10 mouse cellular contexts compared by ENCODE assay signal in genomic region chr1:182055122-182055521, GRCm38 (mm10). TPM values are rescaled to one million over a fixed set of nuclear protein-coding genes. Genes with fewer than 3 reads are reported as not detected.
DNase-seq lines count a peak whose midpoint lies in the region; ATAC-seq lines count a peak whose summit lies in the region.
"Had no signal": no experiment of that assay in that cellular context is flagged by ENCODE, and none has a peak within 500 bp of the region (broad histone marks: within the 10 kb centered on the region; RNA-seq: fewer than 3 reads in every experiment).

No protein-coding gene starts in this region.

- DNase-seq in kidney, postnatal 4 days: peak; percentile 16 to 42
- no peak for DNase-seq in kidney, adult 9 months
- DNase-seq in adrenal gland, postnatal 14 days: peak; percentile 65
- DNase-seq in skeletal muscle tissue, adult 2 months (ENCODE audit: low read depth, low spot score): peak; percentile 51
- DNase-seq in natural killer cell, adult 2 months (ENCODE audit: low spot score in 2 of 2): no peak
- DNase-seq in layer of hippocampus, adult 9-11 months: no peak

- ATAC-seq in erythroid progenitor cell, adult 5-6 weeks (replicated peaks; ENCODE audit: low FRiP score, poor library complexity, severe bottlenecking): 0 out of 2 replicates have a peak, but pooled peaks have one; percentile 25
- no peak for ATAC-seq in activated CD4-positive, CD25-positive, alpha-beta regulatory T cell, adult 4 months
- ATAC-seq: intestine, postnatal 0 days; lung, postnatal 0 days had no signal

RNA-seq across cellular contexts. Expression of gene Enah, which starts 35.3 kb away (rescaled TPM):
- 69.3 and 79.2 TPM in 2 replicates for total RNA-seq in adrenal gland, postnatal 14 days (2021)
- 0.84 TPM in 1 of 2 replicates, not detected in the other for total RNA-seq in erythroid progenitor cell, adult 5-6 weeks (2015; ENCODE audit: low replicate concordance)
- 1.4 and 3.5 TPM in 2 replicates for total RNA-seq in erythroid progenitor cell, adult 5-6 weeks (2017; ENCODE audit: low replicate concordance)
- polyA plus RNA-seq in activated CD4-positive, CD25-positive, alpha-beta regulatory T cell, adult 4 months (2017; shearing (Covaris generic)): 1 to 10 TPM in 1 of 2 experiments, under 1 TPM in 1; 0.29 to 1.3 TPM

Comparison
In these comparisons a context has a peak if more than half of its experiments do, and no peak if none do; other contexts are left out.
1. DNase-seq: peak in kidney, postnatal 4 days (2 of 2), adrenal gland, postnatal 14 days (single experiment) and skeletal muscle tissue, adult 2 months (single experiment); none in kidney, adult 9 months (single experiment), natural killer cell, adult 2 months (0 of 2) and layer of hippocampus, adult 9-11 months (single experiment).
2. RNA of gene Enah, which starts 35.3 kb away (total RNA-seq): 69.3 to 79.2 TPM in adrenal gland, postnatal 14 days; 0.84 to 3.5 TPM in erythroid progenitor cell, adult 5-6 weeks; every median in the first group is over 10 times any median in the second.